Mouse (Mus musculus): ENCODE data around the gene Wdr5.

Gene Wdr5

GRCm38 (mm10) chr2:27514639-27515328, at the start of gene Wdr5:
Wdr5 (plus strand) TSS chr2:27515157.
- in situ Hi-C loops (cut with MboI; ENCODE audit: unreplicated experiment in 2 of 2), result loop anchor here in 1 of 2 experiments (5.0 kb wide), 1 partner anchor 37 kb away; no protein-coding TSS in a partner anchor

- in situ Hi-C loops (cut with MboI; ENCODE audit: unreplicated experiment in 2 of 2), result no loop called here
Measured at GRCm38 (mm10) chr2:27469292-27469990, 45.5 kb upstream of the Wdr5 start.

GRCm38 (mm10) chr2:27469991-27470355, 45.0 kb upstream of the Wdr5 start:
- in situ Hi-C loops (cut with MboI; ENCODE audit: unreplicated experiment in 2 of 2), result no loop called here

- in situ Hi-C loops (cut with MboI; ENCODE audit: unreplicated experiment in 2 of 2), result no loop called here
Measured at GRCm38 (mm10) chr2:27470535-27470934, 44.4 kb upstream of the Wdr5 start.

- in situ Hi-C loops (cut with MboI; ENCODE audit: unreplicated experiment in 2 of 2), result no loop called here
Measured at GRCm38 (mm10) chr2:27471170-27471584, 43.8 kb upstream of the Wdr5 start.

- in situ Hi-C loops (cut with MboI; ENCODE audit: unreplicated experiment in 2 of 2), result no loop called here
Measured at GRCm38 (mm10) chr2:27473061-27473765, 41.7 kb upstream of the Wdr5 start.

- in situ Hi-C loops (cut with MboI; ENCODE audit: unreplicated experiment in 2 of 2), result no loop called here
Measured at GRCm38 (mm10) chr2:27473911-27474310, 41.0 kb upstream of the Wdr5 start.

- in situ Hi-C loops (cut with MboI; ENCODE audit: unreplicated experiment in 2 of 2), result loop anchor here in 1 of 2 experiments (5.0 kb wide), 1 partner anchor 42 kb away; the partner anchor contains the start of gene Wdr5
Measured at GRCm38 (mm10) chr2:27474621-27475484, 40.1 kb upstream of the Wdr5 start.

GRCm38 (mm10) chr2:27475495-27476302, 39.3 kb upstream of the Wdr5 start:
- in situ Hi-C loops (cut with MboI; ENCODE audit: unreplicated experiment in 2 of 2), result loop anchor here in 1 of 2 experiments (5.0 kb wide), 1 partner anchor 42 kb away; the partner anchor contains the start of gene Wdr5

GRCm38 (mm10) chr2:27476303-27477192, 38.4 kb upstream of the Wdr5 start:
- in situ Hi-C loops (cut with MboI; ENCODE audit: unreplicated experiment in 2 of 2), result loop anchor here in 1 of 2 experiments (5.0 kb wide), 1 partner anchor 41 kb away; the partner anchor contains the start of gene Wdr5

GRCm38 (mm10) chr2:27479821-27480220, 35.1 kb upstream of the Wdr5 start:
- in situ Hi-C loops (cut with MboI; ENCODE audit: unreplicated experiment in 2 of 2), result loop anchor here in 1 of 2 experiments (5.0 kb wide), 1 partner anchor 37 kb away; the partner anchor contains the start of gene Wdr5

- in situ Hi-C loops (cut with MboI; ENCODE audit: unreplicated experiment in 2 of 2), result no loop called here
Measured at GRCm38 (mm10) chr2:27480367-27480766, 34.6 kb upstream of the Wdr5 start.

- in situ Hi-C loops (cut with MboI; ENCODE audit: unreplicated experiment in 2 of 2), result no loop called here
Measured at GRCm38 (mm10) chr2:27482265-27482861, 32.6 kb upstream of the Wdr5 start.

- in situ Hi-C loops (cut with MboI; ENCODE audit: unreplicated experiment in 2 of 2), result no loop called here
Measured at GRCm38 (mm10) chr2:27486725-27487124, 28.2 kb upstream of the Wdr5 start.

- in situ Hi-C loops (cut with MboI; ENCODE audit: unreplicated experiment in 2 of 2), result no loop called here
Measured at GRCm38 (mm10) chr2:27487336-27488049, 27.5 kb upstream of the Wdr5 start.

GRCm38 (mm10) chr2:27488362-27488761, 26.6 kb upstream of the Wdr5 start:
- in situ Hi-C loops (cut with MboI; ENCODE audit: unreplicated experiment in 2 of 2), result no loop called here

GRCm38 (mm10) chr2:27490939-27491338, 24.0 kb upstream of the Wdr5 start:
- in situ Hi-C loops (cut with MboI; ENCODE audit: unreplicated experiment in 2 of 2), result loop anchor here in 1 of 2 experiments (10.0 kb wide), 1 partner anchor 274 kb away; no protein-coding TSS in a partner anchor
